Mouse (Mus musculus) megakaryocyte, adult 5-6 weeks (primary cell): ENCODE results near the gene Epb41l1. TPM values are rescaled to one million over a fixed set of nuclear protein-coding genes. Genes with fewer than 3 reads are reported as not detected.

Experiments
- ATAC-seq: 2 replicates; pipeline ENCODE4 v1.8.0; 2016; ENCODE audit warnings: mild to moderate bottlenecking, inconsistent platforms; ENCODE audit not compliant: poor library complexity, severe bottlenecking
- total RNA-seq, 2 experiments: library from RNA; stranded (forward) in 1 of 2; stranded (reverse) in 1 of 2; fragments of 153-499, 151-499 nt in 1 of 2; fragments of 221-1000, 200-1000 nt in 1 of 2; gene quantifications; 2 replicates each; pipeline versions ENCODE4 v1.2.3 to v1.2.4; 2015 to 2017

Epb41l1 gene
- total RNA-seq, 2 experiments from 2014 or later, result 0.48 to 0.98 TPM

GRCm38 (mm10) chr2:156422631-156423030, 1.9 kb downstream of the Epb41l1 start:
- no peak for ATAC-seq

- ATAC-seq, result no peak
Measured at GRCm38 (mm10) chr2:156423672-156424071, 3.0 kb downstream of the Epb41l1 start.

GRCm38 (mm10) chr2:156425618-156426017, 4.9 kb downstream of the Epb41l1 start:
- ATAC-seq, result no peak

GRCm38 (mm10) chr2:156426151-156426550, 5.4 kb downstream of the Epb41l1 start:
- no peak for ATAC-seq

- ATAC-seq, result no peak
Measured at GRCm38 (mm10) chr2:156429836-156430235, 9.1 kb downstream of the Epb41l1 start.

GRCm38 (mm10) chr2:156430326-156430725, 9.6 kb downstream of the Epb41l1 start:
- ATAC-seq, result no peak

- ATAC-seq, result no peak
Measured at GRCm38 (mm10) chr2:156431409-156431808, 10.7 kb downstream of the Epb41l1 start.

- ATAC-seq, result no peak
Measured at GRCm38 (mm10) chr2:156432086-156432485, 11.4 kb downstream of the Epb41l1 start.

GRCm38 (mm10) chr2:156432874-156433868, 12.5 kb downstream of the Epb41l1 start:
- ATAC-seq, result no peak

- ATAC-seq, result no peak
Measured at GRCm38 (mm10) chr2:156437637-156438036, 16.9 kb downstream of the Epb41l1 start.

- ATAC-seq, result peak; percentile 58
Measured at GRCm38 (mm10) chr2:156439666-156440462, 19.2 kb downstream of the Epb41l1 start.

GRCm38 (mm10) chr2:156441909-156442308, 21.2 kb downstream of the Epb41l1 start:
- ATAC-seq, result peak; percentile 69

- no peak for ATAC-seq
Measured at GRCm38 (mm10) chr2:156443323-156443722, 22.6 kb downstream of the Epb41l1 start.

- ATAC-seq, result no peak
Measured at GRCm38 (mm10) chr2:156446489-156447035, 25.9 kb downstream of the Epb41l1 start.

- ATAC-seq, result no peak
Measured at GRCm38 (mm10) chr2:156447413-156448295, 26.9 kb downstream of the Epb41l1 start.

GRCm38 (mm10) chr2:156451225-156452148, 30.8 kb downstream of the Epb41l1 start:
- ATAC-seq, result no peak

GRCm38 (mm10) chr2:156452149-156452536, 31.4 kb downstream of the Epb41l1 start:
- ATAC-seq, result no peak

- ATAC-seq, result no peak
Measured at GRCm38 (mm10) chr2:156453822-156454221, 33.1 kb downstream of the Epb41l1 start.

GRCm38 (mm10) chr2:156455508-156456108, 34.9 kb downstream of the Epb41l1 start:
- ATAC-seq, result no peak
